Mouse (Mus musculus) gastrocnemius, adult 8-10 months (tissue): ENCODE measurements around the gene Cyp2c70. TPM values are rescaled to one million over a fixed set of nuclear protein-coding genes. Genes with fewer than 3 reads are reported as not detected.
"Not testable (repeated sequence)": the region's sequence is repeated elsewhere in the genome, so short reads cannot be mapped to it uniquely, and the experiment has no call there.

Experiments used
- DNase-seq, 2 experiments: peaks; one replicate each; pipeline ENCODE4 v3.0.0; 2022; ENCODE audit warnings: low spot score in 2 of 2
- total RNA-seq, 4 experiments: library from RNA; stranded (reverse); gene quantifications; 2 replicates each; pipeline ENCODE4 v1.2.4; 2022

Cyp2c70 gene
- under 1 TPM in 1 of 4 experiments, not detected in 3; 0.40 TPM for total RNA-seq

DNA sequence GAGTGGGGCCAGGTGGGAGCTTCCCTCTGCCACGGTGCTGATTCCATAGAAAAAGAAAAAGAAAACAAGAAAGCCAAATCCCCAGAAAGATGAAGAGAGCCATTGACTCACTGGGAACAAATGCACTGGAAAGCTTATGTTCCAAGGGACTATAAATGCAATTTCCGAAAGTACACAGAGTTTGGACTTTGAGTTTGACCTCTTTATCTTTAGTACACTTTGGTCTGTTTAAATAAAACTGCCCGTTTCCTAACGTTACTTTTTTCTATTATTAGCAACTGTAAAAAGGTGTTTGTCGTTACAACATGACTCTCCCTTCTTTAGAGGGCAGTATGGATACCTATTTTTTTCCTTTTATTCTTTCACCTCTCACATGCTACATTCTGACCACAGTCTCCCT lies at the start of gene Cyp2c70:
Gene Cyp2c70, minus strand, starts transcription at position 174 of the 400 bp plus-strand sequence.
- DNase-seq: no peak

DNA sequence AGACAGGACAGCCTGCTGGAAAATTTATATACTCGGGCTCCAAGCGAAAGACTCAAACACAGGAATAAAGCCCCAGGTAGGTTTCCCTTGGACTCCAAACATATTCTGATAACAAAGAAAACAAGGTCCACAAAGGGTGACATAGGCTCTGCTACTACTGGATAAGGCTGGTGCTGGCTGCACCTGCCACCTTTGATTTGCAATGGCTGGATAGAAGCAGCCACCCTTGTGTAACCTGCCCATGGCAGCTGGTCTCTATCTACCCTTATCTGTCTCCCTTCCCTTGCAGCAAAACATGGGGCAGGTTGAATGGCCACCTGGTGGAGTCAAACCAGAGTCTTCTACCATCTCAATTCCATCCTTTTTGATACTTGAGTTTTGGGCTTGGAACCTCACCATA lies 45.4 kb upstream of the Cyp2c70 start:
- no peak for DNase-seq

DNA sequence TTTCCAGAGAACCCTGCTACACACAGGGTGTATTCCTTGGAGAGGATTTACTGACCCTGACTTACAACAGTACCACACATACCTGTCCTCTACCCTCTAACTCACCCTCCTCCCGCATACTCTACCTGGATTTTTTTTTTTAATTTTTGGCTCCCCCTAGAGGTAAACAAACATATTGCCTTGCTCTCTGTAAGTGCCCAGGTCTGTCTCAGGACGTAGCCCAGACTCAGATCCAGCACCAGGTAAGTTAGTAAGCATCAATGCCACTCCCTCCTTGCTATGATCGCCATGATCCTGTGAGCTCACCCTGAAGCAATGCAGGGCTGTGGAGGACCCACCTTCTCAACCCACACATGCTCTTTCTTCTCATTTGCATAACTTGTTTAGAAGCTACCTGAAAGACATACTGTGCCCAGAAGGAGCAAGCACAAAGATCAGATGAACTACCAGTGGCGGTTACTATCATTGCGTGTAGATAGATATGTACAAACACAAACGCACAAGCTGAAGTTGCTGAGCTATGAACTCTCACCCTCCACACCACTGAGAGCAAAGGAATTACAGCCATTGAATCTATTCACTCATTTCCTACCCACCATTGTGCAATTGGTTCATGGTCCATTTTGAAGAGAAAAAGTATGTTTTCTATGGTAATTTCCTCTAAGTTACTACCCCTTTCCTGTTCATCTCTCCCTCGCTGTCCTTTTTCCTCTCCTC lies 44.9 kb upstream of the Cyp2c70 start:
- DNase-seq: no peak

DNA sequence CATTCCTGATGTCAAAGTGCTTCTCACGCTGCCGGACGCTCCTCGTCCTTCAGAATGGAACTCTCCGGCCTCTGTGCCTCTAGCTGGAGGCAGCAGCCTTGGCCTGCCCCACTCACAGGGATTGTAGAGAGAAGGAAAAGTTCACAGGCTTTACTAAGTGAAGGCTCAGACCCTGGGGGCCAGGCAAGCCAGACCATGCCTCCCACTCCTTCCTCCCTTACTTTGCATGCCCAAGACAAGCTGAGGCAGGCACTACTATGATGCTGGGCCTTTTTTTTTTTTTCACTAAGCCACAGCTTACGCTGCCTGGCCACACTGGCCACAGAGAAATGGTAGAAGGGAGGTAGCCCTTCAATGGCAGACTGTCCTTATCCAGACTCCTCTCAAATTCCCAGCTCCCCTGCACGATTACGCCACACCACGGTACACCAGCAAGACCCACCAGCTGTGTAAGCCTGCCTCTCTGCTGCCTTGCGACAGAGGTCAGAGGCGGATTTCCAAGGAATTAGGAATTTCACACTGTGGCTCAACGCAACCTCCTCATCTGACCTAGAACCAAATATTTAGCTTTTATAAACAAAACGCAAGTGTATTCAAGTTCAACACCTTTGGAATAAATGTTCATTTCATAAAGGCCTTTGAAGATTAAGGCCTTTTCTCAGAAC lies 44.1 kb upstream of the Cyp2c70 start:
- no peak for DNase-seq

DNA sequence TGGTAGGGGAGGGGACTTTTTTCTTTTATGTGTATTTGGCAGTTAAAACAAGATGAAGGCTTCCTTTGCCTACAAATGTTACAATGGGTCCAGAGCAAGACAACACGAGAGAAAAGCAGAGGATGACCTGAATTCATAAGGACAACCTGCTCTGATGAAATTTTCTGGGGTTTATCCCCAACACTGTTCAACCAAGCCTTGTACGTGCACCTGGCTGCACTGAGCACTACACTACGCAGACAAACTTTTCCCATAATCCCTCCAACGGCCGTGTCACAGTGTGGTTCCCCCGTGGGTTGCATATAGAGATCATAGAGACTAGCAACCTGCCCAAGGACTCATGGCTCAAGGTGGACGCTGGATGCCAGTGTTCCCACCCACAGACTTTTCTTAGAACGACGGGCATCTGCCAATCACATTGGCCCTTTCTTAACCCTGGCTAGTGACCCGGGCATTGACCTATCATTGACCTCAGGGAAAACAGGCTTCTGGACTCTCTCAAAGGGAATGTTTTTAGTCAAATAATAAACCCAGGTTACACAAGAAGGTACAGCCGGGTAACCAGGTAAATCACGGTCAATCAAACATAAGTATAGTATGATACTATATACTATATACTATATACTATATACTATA lies 39.5 kb upstream of the Cyp2c70 start:
- no peak for DNase-seq

DNA sequence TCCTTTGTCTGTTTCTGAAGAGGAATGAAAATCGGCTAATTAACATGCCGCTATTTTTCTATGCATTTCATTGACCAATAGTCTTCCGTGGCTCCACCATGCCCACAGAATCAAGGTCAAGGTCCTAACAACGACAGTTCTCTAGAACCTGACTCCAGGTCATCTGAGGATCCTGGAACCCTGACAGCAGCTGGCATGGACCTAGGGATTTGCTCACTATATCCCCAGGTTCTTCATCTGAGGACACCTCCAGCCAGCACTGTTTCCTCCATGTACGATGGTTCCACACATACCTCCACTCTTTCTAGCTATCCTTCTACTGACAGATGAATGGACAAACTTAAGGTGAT lies 38.6 kb upstream of the Cyp2c70 start:
- DNase-seq: no peak

DNA sequence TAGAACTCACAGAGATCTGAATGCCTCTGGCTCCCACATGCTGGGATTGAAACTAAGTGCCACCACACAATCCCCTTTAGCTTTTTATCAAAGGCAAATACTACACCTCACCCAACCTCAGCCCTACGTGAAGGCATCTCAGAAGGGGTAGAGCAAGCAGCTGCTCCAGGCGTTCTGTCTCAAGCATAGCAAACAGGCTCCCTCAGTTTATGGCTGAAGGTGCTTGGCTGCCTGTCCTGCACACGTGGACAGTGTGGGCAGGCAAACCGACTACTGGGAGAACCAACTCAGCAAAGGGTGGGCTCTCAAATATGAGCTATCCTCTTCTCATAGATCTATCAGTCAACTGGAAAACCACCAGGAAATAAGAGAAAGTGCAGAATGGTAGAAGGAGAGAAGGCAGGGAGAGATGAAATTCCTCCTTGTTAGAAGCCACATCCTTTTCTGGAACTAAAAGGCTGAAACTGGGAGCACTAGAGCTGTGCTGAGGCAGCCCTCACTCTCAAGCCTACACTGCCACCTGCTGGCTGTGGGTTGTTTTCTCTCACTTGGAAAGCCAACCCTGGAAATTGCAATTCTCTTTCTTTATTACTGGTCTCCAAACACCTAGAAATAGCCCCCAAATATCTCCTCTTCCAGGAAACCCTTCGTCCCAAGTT lies 38.1 kb upstream of the Cyp2c70 start:
- no peak for DNase-seq

DNA sequence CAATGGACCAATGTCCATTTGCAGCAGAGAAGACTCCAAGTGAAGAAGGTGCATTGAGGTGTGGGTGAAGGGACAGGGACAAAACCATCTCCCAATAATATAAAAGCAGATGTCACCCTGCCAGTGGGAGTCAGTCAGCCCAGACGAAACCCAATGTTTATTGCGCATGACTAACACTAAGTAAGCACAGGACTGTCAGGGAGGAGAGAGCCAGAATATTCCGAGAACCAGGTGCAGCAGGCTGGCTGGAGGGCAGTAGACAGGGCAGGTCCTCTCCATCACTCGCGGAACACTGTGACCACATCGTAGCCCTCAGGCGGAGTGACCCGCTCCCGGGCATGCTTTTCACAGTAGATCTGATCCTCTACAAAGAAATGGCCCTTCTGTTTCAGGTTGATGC lies 35.2 kb upstream of the Cyp2c70 start:
- DNase-seq: not testable (repeated sequence)

DNA sequence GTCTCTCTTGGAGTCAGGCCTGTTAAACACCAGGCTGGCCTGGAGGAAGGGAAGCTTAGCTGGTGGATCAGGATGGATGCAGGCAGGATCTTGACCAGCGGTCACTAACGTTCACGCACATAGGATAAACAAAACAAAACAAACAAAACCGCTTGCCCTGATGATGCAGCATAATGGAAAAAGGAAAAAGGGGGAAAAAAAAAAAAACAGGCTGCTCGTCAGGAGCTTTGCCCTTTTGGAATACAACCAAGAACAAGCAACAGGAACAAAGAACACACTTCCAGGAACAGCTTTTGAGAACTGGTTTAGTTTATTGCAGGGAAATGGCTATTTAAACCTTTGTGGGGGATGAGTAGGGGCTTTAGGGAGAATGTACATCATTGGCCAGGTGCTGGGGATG lies 33.7 kb upstream of the Cyp2c70 start:
- no peak for DNase-seq

DNA sequence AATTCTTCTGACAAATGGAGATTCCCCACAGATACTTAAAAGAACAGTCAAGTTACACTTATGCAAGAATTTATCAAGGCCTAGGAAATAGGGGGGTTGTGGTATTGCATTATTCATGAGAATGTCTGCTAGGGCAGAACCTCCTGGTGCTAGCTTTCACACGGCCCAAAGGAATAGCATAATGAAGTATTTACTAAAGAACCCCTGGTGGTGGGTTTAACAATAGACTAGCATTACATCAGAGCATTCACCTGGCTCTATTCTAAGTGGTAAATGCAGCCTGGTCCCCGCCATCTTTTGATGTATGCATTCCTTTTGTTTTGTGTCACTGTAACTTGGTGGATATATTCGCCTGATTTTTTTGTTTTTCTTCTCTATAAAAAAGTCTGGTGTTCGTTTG lies 15.8 kb upstream of the Cyp2c70 start:
- DNase-seq: not testable (repeated sequence)

DNA sequence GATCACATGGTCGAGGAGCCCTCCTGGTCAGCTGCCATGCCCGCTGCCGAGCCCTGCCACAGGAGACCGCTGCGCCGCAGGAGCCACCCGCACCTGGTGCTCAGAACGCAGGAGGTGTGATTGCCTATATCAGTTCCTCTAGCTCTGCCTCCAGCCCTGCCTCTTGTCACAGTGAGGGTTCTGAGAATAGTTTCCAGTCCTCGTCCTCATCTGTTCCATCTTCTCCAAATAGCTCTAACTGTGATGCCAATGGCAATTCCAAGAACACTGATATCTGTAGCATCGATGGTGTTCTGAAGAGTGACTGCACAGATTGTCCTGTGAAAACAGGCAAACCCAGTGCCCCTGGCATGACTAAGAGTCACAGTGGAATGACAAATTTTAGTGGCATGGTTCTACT lies 3.5 kb upstream of the Cyp2c70 start:
- DNase-seq: no peak

DNA sequence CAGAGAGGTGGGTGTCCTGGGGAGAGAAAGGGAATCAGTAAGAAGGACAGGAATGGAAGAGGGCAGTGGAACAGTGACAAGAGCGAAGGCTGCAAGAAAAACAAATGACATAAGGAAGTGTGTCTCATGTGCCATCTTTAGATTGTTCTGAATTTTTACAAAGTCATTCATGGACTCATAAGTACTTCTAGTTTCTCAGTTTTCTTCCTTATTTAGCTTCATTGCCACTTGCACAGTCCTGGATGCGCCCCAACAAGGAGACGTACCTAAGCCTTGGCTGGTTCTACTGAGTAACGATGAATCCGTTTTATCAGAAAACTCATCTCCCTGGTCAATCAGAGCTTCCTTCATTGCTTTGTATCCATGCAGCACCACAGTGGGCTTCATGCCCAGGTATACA lies 3.5 kb downstream of the Cyp2c70 start:
- DNase-seq: no peak

DNA sequence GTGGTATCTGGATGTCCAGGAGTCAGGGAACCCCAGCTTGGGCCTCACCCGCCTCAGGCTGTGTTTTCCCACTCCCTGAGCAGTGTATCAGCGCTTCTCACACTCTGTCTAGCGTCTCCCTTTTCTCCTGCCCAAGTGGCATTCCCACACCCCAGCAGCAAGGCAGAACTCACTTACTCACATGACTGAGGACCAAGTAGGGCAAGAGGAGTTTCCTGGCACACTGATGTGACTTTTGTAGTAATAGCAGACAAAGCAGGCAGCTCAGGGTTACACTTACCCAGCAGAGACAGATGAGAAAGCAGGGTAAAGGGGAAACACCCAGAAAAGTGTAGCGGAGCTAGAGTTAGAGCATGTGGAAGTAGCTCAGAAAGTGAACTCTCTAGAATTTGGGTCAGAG lies 8.8 kb downstream of the Cyp2c70 start:
- no peak for DNase-seq

DNA sequence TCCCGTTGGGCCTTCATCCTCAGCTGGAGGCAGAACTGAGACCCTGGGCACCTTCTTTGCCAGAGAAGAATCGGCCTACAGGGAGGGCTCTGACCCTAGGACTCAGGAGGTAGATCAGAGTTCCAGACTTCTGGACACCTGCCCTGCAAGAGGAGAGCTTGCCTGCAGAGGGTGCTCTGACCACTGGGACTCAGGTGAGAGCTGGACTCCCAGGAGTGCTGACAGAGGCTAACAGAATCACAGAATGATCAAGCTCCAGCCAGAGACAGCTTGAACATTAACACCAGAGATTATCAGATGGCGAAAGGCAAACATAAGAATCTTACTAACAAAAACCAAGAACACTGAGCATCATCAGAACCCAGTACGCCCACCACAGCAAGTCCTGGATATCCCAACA lies 18.7 kb downstream of the Cyp2c70 start:
- DNase-seq: not testable (repeated sequence)

DNA sequence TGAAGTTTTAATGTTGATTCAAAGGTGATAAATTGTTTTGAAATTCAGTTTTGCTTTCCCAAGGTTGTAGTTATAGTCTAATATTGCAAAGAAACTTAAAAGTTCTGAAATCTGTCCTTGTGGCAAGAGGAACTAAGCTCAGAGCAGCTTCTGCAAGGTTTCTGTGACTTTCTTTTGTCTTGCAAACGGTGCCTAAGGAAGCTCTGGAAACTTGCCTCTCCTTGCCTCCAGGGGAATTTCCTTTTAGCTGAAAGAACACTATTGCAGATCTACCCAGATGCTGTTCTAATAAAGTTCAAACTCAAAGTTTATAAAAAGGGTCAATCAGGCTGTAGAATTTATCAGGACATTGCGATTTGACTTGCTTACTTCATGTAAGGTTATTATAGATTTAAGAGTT lies 60.1 kb downstream of the Cyp2c70 start:
- DNase-seq: not testable (repeated sequence)

DNA sequence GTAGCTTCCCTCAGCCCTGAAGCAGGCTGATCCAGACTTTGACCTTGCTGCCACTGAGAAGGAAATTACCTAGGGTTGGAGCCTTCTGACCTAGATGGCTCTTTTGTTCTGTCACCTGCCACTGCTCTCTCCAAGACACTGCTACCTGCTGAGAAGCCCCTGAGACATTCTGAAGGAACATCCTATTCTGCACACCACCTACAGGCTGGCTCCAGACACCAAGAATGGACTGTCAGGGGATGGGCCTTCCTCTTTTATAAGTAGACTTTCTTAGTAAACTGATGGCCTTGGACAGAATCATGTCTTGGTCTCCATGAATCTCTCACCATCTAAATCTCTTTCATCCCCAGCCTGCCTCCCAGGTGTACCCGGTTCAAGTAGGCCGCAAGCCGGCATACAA lies 62.0 kb downstream of the Cyp2c70 start:
- DNase-seq: not testable (repeated sequence)

DNA sequence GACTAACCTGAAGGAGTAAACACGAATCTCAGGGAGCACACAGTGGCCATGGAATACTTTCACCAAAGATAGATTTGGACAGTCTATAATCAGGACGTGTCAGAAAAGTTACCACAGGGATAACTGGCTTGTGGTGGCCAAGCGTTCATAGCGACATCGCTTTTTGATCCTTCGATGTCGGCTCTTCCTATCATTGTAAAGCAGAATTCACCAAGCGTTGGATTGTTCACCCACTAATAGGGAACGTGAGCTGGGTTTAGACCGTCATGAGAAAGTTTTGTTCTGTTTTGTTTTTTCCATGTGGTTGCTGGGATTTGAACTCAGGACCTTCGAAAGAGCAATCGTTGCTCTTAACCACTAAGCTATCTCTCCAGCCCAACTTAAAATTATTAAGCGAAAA lies 67.5 kb downstream of the Cyp2c70 start:
- not testable (repeated sequence) for DNase-seq

Other genes starting within 250 kb of the Cyp2c70 start
- under 1 TPM in 1 of 4 experiments, not detected in 3; 0.27 TPM for gene Cyp2c37, start 194.9 kb downstream of the Cyp2c70 start, total RNA-seq
- gene Cyp2c54, start 113.5 kb downstream of the Cyp2c70 start, total RNA-seq: not detected
- gene Cyp2c50, start 97.6 kb downstream of the Cyp2c70 start, total RNA-seq: under 1 TPM in 1 of 4 experiments, not detected in 3; 0.35 TPM
- 10 to 100 TPM; 81.4 to 93.4 (median 89.9) TPM for gene Pdlim1, start 84.5 kb upstream of the Cyp2c70 start, total RNA-seq